Mouse (Mus musculus) heart, embryonic 16.5 days (tissue): ENCODE data around the gene Casq1. TPM values are rescaled to one million over a fixed set of nuclear protein-coding genes. Genes with fewer than 3 reads are reported as not detected.

ENCODE experiments used
- ATAC-seq: fragments of 200-750 bp; cut with Nextera tagmentation; replicated peaks from 2 replicates; pipeline ENCODE4 v1.8.0; 2017; ENCODE audit warnings: moderate number of reproducible peaks; ENCODE audit not compliant: insufficient read depth, low FRiP score; ENCODE audit errors: extremely low read depth
- H3K27ac ChIP-seq: fragments of 300-500 bp; sonication (generic); 2 replicates; pipeline ENCODE4 v1.5.1; 2014; ENCODE audit warnings: mild to moderate bottlenecking, low read length, control low read depth, moderate library complexity
- H3K27me3 ChIP-seq: fragments of 300-500 bp; sonication (generic); 2 replicates; pipeline ENCODE4 v1.6.1; 2014; ENCODE audit warnings: low read length, mixed read lengths; ENCODE audit not compliant: control insufficient read depth, insufficient read depth
- H3K36me3 ChIP-seq: fragments of 300-500 bp; sonication (generic); 2 replicates; pipeline ENCODE4 v1.6.1; 2014; ENCODE audit not compliant: control insufficient read depth, insufficient read depth
- H3K4me1 ChIP-seq: fragments of 300-500 bp; sonication (generic); 2 replicates; pipeline ENCODE4 v1.6.1; 2014; ENCODE audit warnings: low read length, mixed read lengths; ENCODE audit not compliant: control insufficient read depth, insufficient read depth
- H3K4me2 ChIP-seq: fragments of 300-500 bp; sonication (generic); 2 replicates; pipeline ENCODE4 v1.6.1; 2014; ENCODE audit warnings: low read depth, mild to moderate bottlenecking, control low read depth, low read length
- H3K4me3 ChIP-seq: fragments of 300-500 bp; sonication (generic); 2 replicates; pipeline ENCODE4 v1.5.1; 2014; ENCODE audit warnings: mild to moderate bottlenecking, control low read depth, low read length
- H3K9ac ChIP-seq: fragments of 300-500 bp; sonication (generic); 2 replicates; pipeline ENCODE4 v1.6.1; 2014; ENCODE audit warnings: low read length, control low read depth
- H3K9me3 ChIP-seq: fragments of 300-500 bp; sonication (generic); replicated peaks from 2 replicates; pipeline ENCODE4 v1.6.1; 2016; ENCODE audit warnings: low read length; ENCODE audit not compliant: control insufficient read depth
- WGBS: fragments of 180-500 bp; shearing (Covaris S2); extraction: QIAGEN DNeasy Blood & Tissue Kit; methylation state at CpG from one replicate; pipeline ENCODE4 v1.1.7; 2014; 5-methylcytosine and 5-hydroxymethylcytosine counted together
- polyA plus RNA-seq: library from polyadenylated mRNA; unstranded; fragments of >200 nt; fragmentation: Nextera tagmentation; extraction: Ambion mirVana; gene quantifications from 2 replicates; pipeline ENCODE4 v1.2.1, GENCODE M21; 2015

Gene Casq1
- polyA plus RNA-seq, 1 experiment from 2014 or later = 106 TPM

DNA sequence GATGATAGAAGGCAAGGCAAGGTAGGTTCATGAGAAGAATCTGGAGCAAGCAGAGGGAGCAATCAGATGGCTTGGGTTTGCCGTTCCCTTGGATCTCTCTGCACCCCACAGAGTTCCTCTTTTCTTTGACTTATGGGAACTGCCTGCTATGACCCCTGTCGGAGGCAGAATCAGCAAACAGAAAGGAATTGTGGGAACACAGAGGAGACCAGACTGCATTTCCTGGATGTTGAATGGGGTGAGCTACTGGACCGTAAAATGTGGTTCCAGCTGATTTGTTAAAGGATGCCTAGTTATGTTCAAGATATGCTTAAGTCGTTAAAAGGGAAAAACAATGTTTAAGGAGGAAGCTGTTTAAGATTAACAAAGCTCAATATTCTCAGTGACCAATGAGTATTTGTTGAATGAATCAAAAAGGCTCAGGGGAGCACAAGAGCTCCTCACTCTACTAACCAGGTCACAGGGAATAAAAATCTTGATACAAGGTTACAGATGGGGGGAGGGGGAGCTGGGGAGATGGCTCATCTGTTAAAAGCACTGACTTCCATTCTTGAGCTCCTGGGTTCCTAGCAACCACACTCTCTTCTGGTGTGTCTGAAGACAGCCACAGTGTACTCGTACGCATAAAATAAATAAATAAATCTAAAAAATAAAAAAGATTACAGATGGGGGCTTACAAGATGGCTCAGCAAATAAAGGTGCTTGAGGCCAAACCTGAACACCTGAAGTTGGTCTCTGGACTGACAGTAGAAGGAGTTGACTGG lies 21.5 kb upstream of the Casq1 start:
- Histone ChIP-seq H3K9me3 (no peaks in the 10 kb centered on the region; the same call in 1 of the 2 replicates), H3K27ac (peak overlapping the region; percentile 86; the same call in 1 of the 2 replicates), H3K36me3 (no peaks in the 10 kb centered on the region), H3K9ac (no peak overlapping the region), H3K27me3 (no peaks in the 10 kb centered on the region; the same call in 1 of the 2 replicates), H3K4me3 (no peak overlapping the region), H3K4me2 (no peak overlapping the region), H3K4me1 (peaks cover 17% of the 10 kb centered on the region)
- ATAC-seq = no peak
- 68% methylated on average over 6 of the region's 6 CpGs for WGBS

DNA sequence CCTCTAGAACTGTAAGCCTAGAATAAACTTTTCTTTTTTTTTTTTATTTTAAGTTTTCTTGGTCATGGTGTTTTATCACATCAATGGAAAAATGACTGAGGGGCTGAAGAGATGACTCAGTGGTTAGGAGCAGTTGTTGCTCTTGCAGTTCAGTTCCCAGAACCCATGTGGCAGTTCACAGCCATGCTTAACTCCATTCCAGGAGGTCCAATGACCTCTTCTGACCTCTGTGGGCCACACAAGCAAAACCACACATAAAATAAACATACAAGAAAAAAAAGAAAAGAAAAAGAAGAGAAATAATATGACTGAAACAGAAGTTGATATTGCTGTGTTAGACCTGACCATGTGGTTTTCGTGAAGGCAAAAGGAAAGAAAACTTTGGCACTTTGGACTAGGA lies 9.5 kb upstream of the Casq1 start:
- 91% methylated on average over 1 of the region's 1 CpGs for WGBS
- H3K9ac ChIP-seq = no peak overlapping the region
- H3K4me3 ChIP-seq = no peak overlapping the region
- H3K27me3 ChIP-seq = no peaks in the 10 kb centered on the region
- ATAC-seq = no peak
- H3K9me3 ChIP-seq = no peaks in the 10 kb centered on the region
- no peak overlapping the region for H3K4me2 ChIP-seq
- no peaks in the 10 kb centered on the region for H3K36me3 ChIP-seq
- H3K4me1 ChIP-seq = peaks cover 9% of the 10 kb centered on the region; the same call in 1 of the 2 replicates
- no peak overlapping the region for H3K27ac ChIP-seq

DNA sequence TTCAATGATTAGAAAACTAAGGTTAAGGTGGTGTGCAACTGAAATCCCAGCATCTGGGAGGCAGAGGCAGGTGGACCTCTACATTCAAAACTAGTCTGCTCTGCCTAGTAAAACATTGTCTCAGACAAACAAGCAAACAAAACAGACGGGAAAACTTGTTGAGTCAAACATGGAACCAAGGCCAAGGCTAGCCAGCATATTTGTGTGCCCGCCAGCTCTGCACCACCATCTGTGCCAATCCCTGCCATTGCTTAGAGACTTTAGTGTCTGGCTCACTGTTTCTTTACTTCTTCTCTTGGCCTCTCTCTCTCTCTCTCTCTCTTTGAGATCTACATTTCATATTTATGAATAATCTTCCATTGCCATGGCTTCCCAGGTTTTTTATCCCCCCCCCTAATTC lies 8.5 kb upstream of the Casq1 start:
- H3K27me3 ChIP-seq = no peaks in the 10 kb centered on the region
- no peak overlapping the region for H3K4me3 ChIP-seq
- H3K9ac ChIP-seq = no peak overlapping the region
- H3K9me3 ChIP-seq = no peaks in the 10 kb centered on the region
- 87% methylated on average over 2 of the region's 2 CpGs for WGBS
- peaks cover 11% of the 10 kb centered on the region; the same call in 1 of the 2 replicates for H3K4me1 ChIP-seq
- no peak overlapping the region for H3K27ac ChIP-seq
- ATAC-seq = no peak
- H3K36me3 ChIP-seq = no peaks in the 10 kb centered on the region
- H3K4me2 ChIP-seq = no peak overlapping the region

DNA sequence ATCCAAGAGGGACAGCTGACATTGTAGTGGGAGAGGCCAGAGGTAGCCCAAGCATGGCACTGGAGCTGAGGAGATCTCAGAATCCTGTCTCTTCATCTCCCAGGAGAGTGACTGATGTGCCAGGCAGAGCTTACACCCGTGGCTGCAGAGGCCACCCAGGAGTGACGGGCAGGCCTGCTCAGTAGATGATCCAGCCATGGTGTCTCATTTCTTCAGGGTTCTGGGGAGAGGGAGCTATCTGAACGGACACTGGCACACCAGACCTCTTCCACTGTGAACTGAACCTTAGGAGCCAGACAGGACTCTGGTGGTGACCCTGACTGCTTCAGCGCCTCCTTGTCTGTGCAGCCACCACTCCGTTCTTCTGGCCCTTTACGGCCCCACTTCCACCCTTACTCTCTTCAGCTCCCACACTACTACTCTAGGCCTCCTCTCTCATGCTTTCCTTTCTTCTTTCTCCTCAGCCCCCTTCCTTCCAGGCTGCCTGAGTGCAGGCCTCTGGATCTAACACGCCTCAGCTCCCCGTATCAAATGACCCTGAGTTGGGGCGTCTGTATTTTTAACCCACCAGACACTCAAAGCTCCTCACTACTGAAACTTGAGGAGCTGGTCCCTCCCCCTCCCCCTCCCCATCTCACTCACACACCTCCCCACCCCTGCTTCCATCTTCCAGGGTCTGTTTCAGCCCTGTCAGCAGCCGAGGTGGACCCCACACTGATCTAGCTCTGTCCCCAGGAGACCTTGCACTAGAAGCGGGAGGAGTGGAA lies 1.8 kb upstream of the Casq1 start:
- H3K27ac ChIP-seq = peak overlapping the region; percentile 95
- 41% methylated on average over 11 of the region's 11 CpGs for WGBS
- H3K36me3 ChIP-seq = no peaks in the 10 kb centered on the region
- H3K4me2 ChIP-seq = no peak overlapping the region
- H3K27me3 ChIP-seq = no peaks in the 10 kb centered on the region
- H3K9ac ChIP-seq = peak overlapping the region; percentile 23
- no peaks in the 10 kb centered on the region for H3K9me3 ChIP-seq
- no peak overlapping the region for H3K4me3 ChIP-seq
- H3K4me1 ChIP-seq = peaks cover 53% of the 10 kb centered on the region
- ATAC-seq = no peak

DNA sequence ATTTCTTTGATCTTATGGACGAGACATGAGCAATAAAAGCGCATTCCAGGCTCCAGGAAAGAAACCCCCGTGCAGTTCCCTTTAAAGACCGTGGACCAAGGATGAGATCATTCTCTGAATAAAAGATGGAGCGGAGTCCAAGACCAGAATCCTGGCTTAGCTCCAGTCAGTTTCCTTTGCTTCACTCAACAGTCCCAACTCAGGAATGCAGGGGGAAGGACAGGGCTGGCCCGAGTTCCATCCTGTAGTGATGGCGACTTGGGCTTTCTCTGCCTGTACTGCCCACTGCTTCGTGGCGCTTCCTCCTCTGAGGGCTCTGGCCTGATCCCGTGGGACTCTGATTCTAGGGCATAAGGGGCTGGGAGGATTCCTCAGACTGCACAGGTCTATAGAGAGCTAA lies 746 bp upstream of the Casq1 start:
- Histone ChIP-seq H3K4me3 (no peak overlapping the region; the same call in 1 of the 2 replicates), H3K36me3 (no peaks in the 10 kb centered on the region), H3K27me3 (no peaks in the 10 kb centered on the region), H3K4me1 (peaks cover 53% of the 10 kb centered on the region), H3K9me3 (no peaks in the 10 kb centered on the region), H3K27ac (peak overlapping the region; percentile 95), H3K9ac (peak overlapping the region; percentile 65), H3K4me2 (peak overlapping the region; percentile 47)
- ATAC-seq = peak; percentile 83
- 21% methylated on average over 10 of the region's 10 CpGs for WGBS

DNA sequence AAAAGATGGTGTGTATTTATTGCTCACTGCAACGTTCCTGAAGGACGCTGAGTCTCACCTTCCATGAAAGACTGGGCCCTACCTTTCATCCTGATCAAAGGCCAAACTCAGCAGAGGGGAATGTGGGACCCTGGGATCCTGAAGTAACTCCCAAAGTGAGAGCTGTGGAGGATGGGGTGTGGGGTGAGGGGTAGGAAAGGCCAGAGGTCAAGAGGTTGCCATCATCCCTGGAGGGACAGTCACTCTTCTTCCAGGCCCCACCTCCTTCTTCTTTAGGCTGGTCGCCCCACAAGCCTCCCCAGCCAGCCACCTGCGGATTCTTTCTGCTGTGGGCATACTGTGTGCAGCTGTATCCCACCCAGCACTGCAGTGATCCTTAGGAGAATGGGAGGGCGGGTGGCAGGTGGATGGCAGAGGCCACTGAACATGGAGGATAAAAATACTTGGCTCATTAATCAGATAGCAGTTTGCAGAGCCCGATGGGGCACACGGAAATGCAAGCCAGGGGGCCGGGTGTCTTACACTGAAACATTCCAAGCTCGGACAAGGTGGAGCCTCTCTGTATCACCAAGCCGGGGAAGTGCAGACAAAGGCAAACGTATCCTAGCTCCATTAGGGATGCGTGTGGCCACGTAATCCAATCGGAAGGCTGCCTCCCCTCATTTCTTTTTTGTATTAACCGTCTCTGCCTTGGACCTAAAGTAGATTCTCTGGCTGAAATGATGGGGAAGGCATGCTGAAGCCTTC lies 1.3 kb downstream of the Casq1 start:
- H3K27me3 ChIP-seq = no peaks in the 10 kb centered on the region
- no peaks in the 10 kb centered on the region for H3K36me3 ChIP-seq
- no peak overlapping the region for H3K4me3 ChIP-seq
- H3K4me2 ChIP-seq = peak overlapping the region; percentile 25
- WGBS = 45% methylated on average over 15 of the region's 15 CpGs
- H3K4me1 ChIP-seq = peaks cover 71% of the 10 kb centered on the region
- H3K9ac ChIP-seq = peak overlapping the region; percentile 15
- peak overlapping the region; percentile 95 for H3K27ac ChIP-seq
- H3K9me3 ChIP-seq = no peaks in the 10 kb centered on the region
- ATAC-seq = no peak

DNA sequence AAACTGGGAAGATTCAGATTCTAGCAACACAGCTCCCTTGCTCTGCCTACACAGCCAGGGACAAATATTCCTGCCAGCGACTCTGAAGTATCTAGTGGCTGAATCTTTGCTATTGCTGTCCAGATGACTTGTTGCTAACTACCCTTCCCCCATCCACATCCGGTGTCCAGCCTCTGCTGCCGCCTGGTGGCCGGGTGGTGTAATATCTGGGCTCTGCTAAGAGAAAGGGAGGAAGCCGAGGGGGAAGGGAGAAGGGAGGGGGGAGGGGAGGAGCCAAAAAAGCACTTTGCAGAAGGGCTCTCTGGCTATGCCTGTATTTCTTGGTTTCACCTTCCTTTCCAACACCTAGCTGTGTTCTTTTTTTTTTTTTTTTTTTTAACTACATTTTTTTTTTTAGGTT lies 2.5 kb downstream of the Casq1 start:
- Histone ChIP-seq H3K36me3 (no peaks in the 10 kb centered on the region), H3K9ac (peak overlapping the region; percentile 74), H3K27ac (peak overlapping the region; percentile 95), H3K4me3 (peak overlapping the region; percentile 36), H3K4me1 (peaks cover 70% of the 10 kb centered on the region), H3K27me3 (no peaks in the 10 kb centered on the region), H3K4me2 (peak overlapping the region; percentile 62), H3K9me3 (no peaks in the 10 kb centered on the region)
- 0% methylated on average over 5 of the region's 5 CpGs for WGBS
- ATAC-seq = peak; percentile 49

DNA sequence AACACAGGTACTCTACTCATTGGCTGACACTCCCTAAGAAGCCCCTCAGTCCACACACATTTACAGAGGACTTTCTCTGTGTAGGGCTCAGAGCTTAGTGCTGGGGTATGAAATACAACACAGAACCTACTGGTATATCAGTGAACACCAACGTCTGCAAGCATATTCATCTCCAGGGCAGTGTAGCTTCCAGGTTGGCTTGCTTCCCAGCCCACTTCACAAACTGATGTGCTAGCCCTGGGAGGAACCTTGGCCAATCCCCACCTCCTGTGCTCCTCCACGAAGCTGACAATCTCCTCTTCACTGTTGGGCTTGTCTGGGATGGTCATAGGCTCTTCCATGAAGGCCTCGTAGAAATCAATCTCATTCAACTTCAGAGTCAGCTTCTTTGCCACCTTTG lies 4.9 kb downstream of the Casq1 start:
- H3K4me1 ChIP-seq = peaks cover 50% of the 10 kb centered on the region
- H3K27ac ChIP-seq = peak overlapping the region; percentile 82
- H3K36me3 ChIP-seq = no peaks in the 10 kb centered on the region
- no peaks in the 10 kb centered on the region for H3K9me3 ChIP-seq
- WGBS = 18% methylated on average over 3 of the region's 3 CpGs
- H3K9ac ChIP-seq = peak overlapping the region; percentile 50
- H3K4me3 ChIP-seq = no peak overlapping the region
- ATAC-seq = peak; percentile 61
- H3K4me2 ChIP-seq = no peak overlapping the region
- no peaks in the 10 kb centered on the region for H3K27me3 ChIP-seq
